Mouse (Mus musculus) cerebellum, adult 11 months (tissue): ENCODE measurements around the gene Smg9.

Experiments
- DNase-seq: peaks from one replicate; pipeline ENCODE4 v3.0.0; 2022

Smg9 gene

DNA sequence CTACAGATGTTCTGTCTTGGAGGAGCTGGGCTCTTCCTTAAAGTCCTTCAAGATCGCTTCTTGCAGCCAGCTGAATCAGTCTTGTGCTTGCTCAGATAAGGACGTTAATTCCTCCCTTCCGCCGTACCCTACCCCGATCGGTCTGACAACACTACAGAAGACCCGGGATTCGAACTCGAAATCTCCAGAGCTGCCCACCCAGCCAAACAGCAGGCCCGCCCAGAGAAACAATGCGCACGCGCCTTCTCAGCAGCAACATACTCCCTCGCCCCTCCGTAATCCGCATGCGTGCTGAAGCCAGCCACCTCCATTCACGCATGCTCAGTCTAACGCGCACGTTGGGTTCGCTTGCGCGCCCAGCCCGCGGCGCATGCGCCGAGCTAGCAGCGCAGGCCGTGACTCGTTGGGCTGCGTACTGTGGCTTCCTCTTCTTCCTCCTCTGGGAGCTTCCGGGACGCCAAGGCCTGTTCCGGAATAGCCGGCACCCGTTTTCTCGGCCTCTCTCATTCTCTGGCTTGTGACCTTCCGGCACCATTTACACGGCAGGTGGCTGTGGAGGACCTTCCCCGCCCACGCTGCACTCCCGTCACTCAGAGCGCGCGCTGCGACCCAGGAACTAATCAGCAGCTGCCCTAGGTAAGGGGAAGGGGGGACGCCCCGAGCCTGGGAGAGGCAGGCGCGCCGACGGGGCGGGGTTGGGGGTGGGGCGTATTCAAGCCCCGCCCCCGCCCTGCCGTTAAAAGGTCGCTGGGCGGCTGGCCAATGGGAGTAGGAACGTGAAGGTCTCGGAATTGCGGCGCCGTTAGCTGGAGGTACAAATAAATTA is at the start of gene Smg9:
Gene Smg9, plus strand, starts transcription at position 364 of the 826 bp plus-strand sequence.
- DNase-seq: peak; percentile 98

- DNase-seq: no peak
Observed at GRCm38 (mm10) chr7:24355646-24356045, 43.8 kb upstream of the Smg9 start.

DNA sequence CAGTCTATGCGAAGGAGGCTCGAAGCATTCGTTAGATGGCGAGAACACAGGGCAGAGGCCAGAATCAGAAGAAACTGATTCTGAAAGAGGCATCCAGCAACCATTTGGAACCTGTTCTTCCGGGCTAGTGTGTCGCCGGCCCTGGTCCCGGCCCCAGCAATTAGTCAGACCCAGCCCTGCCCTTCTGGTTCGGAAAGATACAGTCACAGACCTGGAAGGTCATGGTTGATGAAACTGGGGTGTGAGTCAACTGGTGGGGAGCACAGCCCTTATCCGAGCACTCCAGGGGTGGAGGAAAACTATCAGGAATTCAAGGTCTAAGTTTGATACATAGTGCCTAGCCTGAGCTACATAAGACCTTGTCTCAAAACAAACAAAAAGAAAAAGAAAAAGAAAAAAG is 43.3 kb upstream of the Smg9 start:
- no peak for DNase-seq

GRCm38 (mm10) chr7:24357899-24358298 is 41.5 kb upstream of the Smg9 start:
- no peak for DNase-seq

DNA sequence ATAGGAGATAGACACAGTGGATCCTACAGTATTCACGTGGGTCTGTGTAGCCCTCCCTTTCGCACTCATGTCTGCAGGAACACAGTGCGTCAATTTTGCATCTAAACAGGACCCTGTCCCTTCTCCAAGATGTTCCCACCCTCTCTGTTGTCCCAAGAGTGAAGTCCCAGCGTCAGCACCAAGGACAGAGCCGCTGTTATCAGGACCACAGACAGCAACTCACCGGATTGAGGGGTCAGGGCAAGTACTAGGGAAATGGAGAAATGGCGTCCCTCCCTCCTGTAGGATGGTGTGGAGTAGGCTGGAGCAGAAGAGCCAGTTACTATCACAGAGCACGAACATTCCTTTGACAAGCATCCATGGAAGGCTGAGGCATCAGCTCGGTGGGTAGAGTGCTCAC is 40.1 kb upstream of the Smg9 start:
- no peak for DNase-seq

GRCm38 (mm10) chr7:24361001-24361400 is 38.4 kb upstream of the Smg9 start:
- DNase-seq: no peak

DNA sequence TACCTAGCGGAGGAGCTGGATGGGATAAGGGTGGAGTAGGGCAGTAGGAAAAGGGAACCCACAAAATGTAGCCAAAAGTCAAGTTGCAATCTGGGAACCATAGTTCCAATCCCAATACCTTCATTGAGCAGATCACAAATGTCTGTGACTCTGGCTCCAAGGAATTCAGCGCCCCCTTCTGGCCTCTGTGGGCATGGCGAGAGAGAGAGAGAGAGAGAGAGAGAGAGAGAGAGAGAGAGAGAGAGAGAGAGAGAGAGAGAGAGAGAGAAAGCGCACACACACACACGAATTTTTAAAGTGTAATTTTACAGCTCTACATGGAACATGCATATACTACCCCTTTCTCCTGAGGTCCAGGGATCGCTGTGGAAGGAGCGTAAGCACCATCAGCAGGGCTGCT is 36.2 kb upstream of the Smg9 start:
- no peak for DNase-seq

DNA sequence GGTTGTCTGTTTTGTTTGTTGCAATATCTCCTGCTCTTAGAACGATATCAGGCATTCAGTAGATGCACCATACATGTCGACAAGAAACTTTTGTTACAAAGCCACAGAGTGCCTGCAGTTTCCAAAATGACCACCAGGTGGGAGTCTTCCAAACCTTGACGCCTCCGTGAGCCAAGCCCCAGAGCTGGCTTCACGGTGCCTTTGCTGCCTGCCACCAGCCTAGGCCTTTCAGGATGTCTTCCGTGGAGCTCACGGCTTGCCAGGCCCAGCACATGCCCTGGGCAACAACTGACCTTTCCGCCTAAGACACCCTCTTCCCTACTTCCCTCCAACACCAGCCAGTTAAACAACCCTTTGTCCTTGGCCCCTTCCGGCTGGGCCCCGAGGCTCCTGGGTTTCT is 34.6 kb upstream of the Smg9 start:
- peak; percentile 77 for DNase-seq

DNA sequence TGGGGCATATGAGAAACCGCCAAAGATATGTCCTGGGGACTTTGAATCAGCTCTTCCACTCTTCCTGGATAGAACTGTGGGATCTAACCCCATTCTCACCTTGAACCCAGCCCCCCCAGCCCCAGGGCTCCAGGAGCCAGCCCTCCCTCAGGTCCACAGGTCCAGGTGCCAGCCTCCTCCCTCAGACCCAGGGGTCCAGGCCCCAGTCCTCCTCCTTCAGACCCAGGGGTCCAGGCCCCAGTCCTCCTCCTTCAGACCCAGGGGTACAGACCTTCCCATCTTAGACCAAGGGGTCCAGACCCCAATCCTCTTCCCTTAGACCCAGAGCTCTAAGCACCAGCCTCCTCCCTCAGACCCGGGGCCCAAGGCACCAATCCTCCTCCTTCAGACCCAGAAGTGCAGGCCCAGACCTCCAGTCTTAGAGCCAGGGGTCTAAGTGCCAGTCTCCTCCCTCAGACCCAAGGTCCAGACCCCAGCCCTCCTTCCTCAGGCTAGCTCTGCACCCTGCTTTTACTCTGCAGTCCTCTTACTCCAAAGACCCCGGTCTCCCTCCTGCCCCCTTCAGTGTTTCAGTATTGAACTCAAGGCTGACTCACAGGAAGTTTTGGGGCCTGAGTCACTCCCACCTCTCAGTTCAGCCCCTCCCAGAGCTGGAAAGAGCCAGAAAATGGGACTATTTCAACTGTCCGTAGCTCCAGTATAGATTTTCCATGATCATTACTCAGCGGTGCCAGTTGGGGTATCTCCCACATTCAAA is 34.0 kb upstream of the Smg9 start:
- no peak for DNase-seq

GRCm38 (mm10) chr7:24366716-24367632 is 32.4 kb upstream of the Smg9 start:
- no peak for DNase-seq

- DNase-seq: no peak
Observed at GRCm38 (mm10) chr7:24368226-24368625, 31.2 kb upstream of the Smg9 start.

- DNase-seq: no peak
Observed at GRCm38 (mm10) chr7:24368946-24369345, 30.5 kb upstream of the Smg9 start.

DNA sequence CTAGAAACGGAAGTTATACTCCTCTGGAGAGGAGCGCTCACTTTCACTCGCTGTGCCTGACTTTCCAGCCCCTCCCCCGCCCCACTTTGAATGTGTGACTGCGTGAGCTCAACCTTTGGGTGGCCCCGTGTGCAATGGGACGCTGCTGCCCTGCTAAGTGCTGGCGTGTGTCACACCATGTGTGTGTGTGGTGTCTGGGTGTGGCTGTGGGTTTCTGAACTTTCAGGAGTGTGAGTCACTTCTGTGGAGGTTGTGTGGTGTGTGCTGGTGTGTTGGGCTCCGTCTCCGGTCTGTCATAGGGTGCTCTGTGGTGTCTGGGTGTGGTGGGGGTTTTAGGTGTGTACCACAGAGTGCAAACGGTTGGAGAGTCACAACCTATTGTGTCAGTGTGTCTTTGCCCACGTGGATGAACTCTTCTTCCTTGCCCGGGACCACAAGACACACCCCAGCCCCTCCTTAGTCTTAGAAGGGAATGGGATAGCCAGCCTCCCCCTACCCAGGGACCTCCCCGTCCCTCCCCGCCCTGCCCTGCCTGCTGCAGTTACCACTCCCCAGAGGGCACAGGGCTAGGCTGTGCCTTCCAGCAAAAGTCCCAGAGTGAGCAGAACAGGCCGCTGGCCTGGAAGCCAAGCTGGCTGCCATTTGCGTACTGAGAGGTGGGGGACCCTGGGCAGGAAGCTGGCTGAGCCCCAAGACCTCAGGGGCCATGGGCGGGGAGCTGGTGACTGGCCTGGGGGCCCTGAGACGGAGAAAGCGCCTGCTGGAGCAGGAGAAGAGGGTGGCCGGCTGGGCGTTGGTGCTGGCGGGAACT is 29.5 kb upstream of the Smg9 start, which contains the start of gene Kcnn4:
Gene Kcnn4, plus strand, starts transcription at position 533 of the 811 bp plus-strand sequence.
- no peak for DNase-seq

DNA sequence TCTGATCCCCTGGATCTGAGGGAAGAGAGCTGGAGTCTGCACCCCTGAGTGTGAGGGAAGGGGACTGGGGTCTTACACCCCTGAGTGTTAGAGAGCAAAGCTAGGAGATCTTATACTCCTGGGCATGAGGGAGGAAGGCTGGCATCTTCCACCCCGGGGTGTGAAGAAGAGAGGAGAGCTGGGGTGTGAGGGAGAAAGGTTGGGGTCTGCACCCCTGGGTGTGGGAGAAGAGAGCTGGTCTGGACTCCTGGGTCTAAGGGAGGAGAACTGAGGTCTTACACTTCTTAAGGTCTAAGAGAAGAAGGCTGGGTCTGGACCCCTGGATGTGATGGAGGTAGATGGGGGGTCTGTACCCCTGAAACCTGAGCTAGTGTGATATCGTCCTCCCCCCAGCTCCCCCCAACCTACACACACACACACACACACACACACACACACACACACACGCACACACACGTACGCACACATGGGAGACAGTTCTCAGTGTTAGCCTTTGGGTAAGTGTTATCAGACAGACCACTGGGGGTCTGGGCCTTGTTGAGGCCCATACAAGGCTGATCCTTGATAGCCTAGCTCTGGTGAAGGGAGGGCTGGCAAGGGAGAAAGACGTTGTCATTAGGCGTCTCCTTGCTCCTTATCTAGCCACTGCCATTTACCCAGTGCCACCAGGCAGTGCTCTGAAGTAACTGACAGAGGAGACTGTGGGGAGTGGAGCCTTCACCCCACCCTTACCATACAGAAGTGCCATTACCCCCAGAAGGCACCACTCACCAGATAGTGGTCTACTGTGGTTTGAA is 28.2 kb upstream of the Smg9 start:
- no peak for DNase-seq

DNA sequence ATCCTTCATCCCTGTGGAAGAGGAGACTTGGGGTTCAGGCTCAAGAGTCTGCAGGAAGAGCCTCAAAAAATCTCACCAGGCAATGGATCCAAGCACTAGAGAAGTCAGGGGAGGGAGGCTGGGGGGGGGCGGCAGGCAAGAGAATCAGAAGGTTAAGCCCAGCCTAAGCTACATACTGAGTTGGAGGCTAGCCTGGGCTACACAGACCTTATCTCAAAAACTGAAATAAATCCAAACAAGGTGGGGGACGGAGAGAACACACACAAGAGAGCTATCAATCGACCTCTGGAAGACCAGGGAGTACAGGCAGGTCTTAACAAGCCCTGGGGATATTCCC is 27.6 kb upstream of the Smg9 start:
- DNase-seq: no peak

- no peak for DNase-seq
Observed at GRCm38 (mm10) chr7:24372300-24372699, 27.1 kb upstream of the Smg9 start.

GRCm38 (mm10) chr7:24372786-24373185 is 26.6 kb upstream of the Smg9 start:
- DNase-seq: no peak

GRCm38 (mm10) chr7:24373538-24374379 is 25.7 kb upstream of the Smg9 start:
- peak; percentile 35 for DNase-seq

DNA sequence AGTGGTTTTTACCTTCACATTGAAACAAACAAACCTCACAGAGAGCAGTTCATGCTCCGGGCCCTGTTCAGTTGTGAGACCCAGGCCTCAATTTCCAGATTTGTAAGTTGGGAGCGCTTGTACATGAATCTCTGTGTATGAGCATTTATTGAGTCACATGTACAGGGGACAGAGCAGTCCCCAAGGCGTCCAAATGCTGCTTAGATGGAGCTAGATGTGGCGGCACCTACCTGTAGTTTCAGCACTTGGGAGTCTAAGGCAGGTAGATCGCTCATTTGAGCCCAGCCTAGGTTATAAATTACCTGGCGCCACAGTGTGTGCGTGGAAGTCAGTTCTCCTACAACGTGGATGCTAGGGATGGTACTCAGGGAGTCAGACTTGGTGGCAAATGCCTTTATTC is 23.0 kb upstream of the Smg9 start:
- no peak for DNase-seq

DNA sequence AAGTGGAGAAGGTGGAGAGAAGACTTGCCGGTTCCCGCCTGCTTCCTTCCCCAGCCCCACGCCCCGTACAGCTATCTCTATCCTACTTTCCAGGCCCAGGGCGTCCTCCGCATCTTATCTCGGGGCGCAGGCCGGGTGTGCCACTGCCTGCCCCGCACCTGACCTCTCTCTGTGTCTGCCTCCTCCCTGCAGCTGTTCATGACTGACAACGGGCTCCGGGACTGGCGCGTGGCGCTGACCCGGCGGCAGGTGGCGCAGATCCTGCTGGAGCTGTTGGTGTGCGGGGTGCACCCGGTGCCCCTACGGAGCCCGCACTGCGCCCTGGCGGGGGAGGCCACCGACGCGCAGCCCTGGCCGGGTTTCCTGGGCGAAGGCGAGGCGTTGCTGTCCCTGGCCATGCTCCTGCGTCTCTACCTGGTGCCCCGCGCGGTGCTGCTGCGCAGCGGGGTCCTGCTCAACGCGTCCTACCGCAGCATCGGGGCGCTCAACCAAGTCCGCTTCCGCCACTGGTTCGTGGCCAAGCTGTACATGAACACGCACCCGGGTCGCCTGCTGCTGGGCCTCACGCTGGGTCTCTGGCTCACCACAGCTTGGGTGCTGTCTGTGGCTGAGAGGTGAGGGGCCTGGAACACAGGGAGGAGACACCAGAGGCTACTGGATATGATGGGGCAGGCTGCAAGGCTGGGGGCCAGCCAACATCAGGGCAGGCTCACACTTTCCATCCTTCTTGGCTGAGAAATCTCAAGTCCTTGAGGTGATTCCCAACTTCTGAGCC is 22.1 kb upstream of the Smg9 start:
- peak; percentile 27 for DNase-seq
